Mouse (Mus musculus) heart, postnatal 0 days (tissue): ENCODE measurements around the gene Scube2.

Experiments used
- CTCF ChIP-seq: IDR thresholded peaks from 2 replicates; pipeline ENCODE4 v1.5.1; 2016; ENCODE audit warnings: antibody characterized with exemption, control low read depth, low read depth
- EP300 ChIP-seq: IDR thresholded peaks from 2 replicates; pipeline ENCODE4 v1.6.1; 2016; ENCODE audit warnings: antibody characterized with exemption, low read depth

GRCm38 (mm10) chr7:109852017-109852416, 13.5 kb downstream of the Scube2 start:
- TF ChIP-seq CTCF (no peak), EP300 (no peak)
